Mouse (Mus musculus): ENCODE measurements around the gene Dock7. TPM values are rescaled to one million over a fixed set of nuclear protein-coding genes. Genes with fewer than 3 reads are reported as not detected.

The Dock7 gene
- 13.4 to 22.9 TPM (median 19.7 TPM) in 3 replicates for total RNA-seq (2017)

DNA sequence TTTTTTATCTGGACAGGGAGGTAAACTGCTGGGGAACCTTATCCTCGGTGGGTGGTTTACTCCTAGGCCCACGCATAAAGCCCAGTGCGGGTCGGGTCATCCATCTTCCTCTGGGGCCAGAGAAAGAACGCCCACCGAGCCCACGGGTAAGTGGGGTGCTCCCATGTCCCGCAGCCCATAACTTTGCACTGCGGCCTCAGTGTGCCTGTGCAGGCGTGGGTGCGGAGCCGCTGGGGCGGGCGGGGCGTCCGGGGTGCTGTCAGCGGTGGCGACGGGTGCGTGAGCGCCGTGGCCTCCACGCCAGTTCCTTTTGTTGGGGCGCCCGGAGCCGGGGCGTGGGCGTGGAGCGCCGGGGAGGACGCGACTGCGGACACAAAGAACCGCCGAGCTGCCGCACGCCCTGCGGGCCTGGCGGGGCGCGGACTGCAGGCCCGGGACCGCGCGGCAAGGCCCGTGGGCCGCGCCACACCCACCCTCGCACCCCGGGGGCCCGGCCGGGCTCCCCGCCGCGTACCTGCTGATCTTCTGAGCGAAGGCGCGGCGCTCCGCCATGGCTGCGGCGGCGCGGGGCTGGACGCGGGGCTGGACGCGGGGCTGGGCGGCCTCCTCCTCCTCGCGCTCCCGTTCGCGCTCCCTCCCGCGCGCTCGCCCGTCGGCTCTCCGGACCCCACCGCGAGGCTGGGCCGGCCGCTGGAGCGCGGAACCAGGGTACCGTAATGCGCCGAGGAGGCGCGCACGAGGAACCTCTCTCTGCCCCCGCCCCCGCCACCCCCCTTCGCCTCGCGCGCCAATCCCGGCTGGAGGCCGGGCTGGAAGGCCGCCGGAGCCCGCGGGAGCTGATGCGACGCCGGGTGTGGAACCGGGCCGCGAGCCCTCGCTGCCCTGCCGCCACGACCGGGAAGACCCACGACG, at the start of gene Dock7:
Dock7 (minus strand) TSS at position 705 of the 912 bp plus-strand sequence.
- ATAC-seq (replicated peaks; ENCODE audit: insufficient number of reproducible peaks, low FRiP score, low TSS enrichment, poor library complexity, severe bottlenecking) = peak; percentile 56

DNA sequence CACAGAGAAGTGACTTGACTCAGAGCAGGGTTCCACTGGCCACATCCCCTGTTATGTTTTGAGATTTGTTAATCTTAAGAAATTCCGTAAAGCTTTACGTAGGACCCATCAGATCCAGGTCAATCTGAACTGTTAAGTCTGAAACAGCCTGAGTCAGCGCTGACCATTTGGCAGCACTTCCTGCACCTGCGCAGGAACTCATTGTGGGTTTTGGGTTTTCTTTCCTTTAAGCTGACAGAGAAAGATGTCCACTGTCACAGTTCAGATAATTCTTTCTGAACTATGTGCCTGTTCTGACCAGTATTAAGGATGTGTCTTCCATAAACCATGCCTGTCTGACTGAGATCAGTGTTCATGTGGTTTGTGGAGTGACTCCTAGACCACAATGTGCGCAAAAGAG, 48.2 kb upstream of the Dock7 start:
- ATAC-seq (replicated peaks; ENCODE audit: insufficient number of reproducible peaks, low FRiP score, low TSS enrichment, poor library complexity, severe bottlenecking) = no peak

DNA sequence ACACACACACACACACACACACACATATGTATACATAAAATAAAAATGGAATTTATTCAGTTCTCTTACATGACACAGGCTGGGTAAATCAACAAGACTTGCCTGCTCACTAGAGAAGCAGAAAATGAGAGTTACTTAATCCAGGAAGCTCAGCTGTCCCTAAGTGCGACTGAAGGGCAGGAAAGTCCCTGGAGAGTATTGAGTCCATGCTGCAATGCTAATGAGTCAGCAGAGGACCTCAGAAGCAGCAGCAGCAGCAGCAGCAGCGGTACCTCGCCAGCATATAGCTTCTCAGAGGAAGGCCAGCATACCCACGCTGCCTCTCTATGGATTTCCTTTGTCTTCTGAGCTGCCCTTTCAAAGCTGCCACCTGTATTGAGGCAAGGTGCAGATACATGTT, 42.8 kb upstream of the Dock7 start:
- ATAC-seq (replicated peaks; ENCODE audit: insufficient number of reproducible peaks, low FRiP score, low TSS enrichment, poor library complexity, severe bottlenecking) = peak; percentile 82

DNA sequence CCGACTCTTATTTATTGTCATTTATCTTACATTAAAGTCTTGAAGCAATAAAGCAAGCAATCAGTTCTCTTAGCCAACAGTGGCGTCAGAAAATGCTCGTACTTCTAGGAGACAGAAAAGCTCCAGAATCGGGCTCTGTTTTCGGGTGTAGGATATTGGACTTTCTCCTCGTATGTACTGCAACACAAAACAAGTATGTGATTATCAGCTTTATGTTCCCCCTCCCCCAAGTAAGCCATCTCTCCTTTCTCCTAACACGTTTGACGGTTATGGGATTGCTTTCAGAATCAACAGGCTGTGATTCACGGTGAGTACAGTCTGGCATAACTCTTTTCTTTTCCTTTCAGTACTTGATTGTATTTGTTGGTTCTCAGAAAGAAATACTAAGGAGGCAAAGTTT, 42.3 kb upstream of the Dock7 start:
- no peak for ATAC-seq (replicated peaks; ENCODE audit: insufficient number of reproducible peaks, low FRiP score, low TSS enrichment, poor library complexity, severe bottlenecking)

DNA sequence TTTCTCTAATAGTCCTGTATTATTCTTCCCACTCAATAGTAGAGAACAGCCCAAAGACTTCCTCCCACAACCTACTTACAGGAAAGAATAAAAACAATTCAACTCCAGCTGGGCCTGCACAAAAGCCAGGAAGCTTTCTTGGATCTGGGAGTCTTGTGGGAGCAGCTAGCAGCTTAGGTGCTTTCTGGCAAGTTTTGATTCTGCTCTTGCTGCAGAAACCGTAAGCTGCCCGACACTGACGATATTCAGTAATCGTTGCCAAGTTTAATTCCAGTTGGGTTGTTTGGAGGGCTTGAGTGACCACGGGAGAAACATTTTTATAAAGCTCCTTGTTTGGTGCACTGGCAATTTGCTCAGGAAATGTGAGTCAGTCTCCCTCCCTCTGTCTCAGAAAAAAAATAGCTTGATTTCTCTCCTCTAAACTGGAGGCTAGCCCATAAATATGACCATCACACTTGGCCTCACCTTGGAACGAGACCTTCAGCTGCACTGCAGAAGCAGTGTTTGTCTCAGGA, 40.8 kb upstream of the Dock7 start:
- ATAC-seq (replicated peaks; ENCODE audit: insufficient number of reproducible peaks, low FRiP score, low TSS enrichment, poor library complexity, severe bottlenecking) = no peak

DNA sequence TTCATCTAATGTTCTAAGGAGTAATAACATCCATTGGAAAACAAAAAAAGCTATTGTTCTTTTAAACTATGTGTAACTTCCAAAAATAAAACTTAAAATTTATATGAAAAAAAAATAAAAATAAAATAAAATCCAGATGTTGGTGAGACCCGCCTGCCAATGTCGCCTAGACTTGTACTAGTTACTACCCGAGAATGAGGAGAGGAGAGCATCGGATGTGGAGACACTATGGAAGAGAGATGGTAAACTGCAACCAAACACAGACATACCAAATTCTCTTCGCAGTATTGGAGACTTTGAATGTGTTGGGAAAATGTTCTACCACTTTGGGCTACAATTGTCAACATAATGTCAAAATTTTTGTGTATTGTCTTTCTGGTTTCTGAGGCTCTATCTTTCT, 40.2 kb upstream of the Dock7 start:
- ATAC-seq (replicated peaks; ENCODE audit: insufficient number of reproducible peaks, low FRiP score, low TSS enrichment, poor library complexity, severe bottlenecking) = no peak

DNA sequence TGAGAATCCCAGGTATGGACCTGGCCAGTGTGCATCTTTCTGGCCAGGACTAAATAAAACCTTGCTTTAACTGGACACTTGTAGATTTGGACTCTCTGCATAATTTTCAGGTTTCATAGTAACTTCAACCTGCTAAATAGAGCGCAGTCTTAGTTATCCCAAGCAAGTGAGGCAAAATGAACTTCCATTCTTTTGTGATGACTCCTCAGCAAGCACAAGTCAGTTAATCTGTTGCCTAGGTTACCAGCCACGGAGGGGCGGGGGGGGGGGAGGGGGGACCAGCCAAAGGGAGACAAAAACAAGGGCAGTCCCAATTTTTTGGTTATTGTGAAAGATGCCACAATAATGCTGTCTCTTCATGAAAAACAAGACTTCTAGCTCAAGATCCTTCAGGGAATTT, 39.7 kb upstream of the Dock7 start:
- no peak for ATAC-seq (replicated peaks; ENCODE audit: insufficient number of reproducible peaks, low FRiP score, low TSS enrichment, poor library complexity, severe bottlenecking)

DNA sequence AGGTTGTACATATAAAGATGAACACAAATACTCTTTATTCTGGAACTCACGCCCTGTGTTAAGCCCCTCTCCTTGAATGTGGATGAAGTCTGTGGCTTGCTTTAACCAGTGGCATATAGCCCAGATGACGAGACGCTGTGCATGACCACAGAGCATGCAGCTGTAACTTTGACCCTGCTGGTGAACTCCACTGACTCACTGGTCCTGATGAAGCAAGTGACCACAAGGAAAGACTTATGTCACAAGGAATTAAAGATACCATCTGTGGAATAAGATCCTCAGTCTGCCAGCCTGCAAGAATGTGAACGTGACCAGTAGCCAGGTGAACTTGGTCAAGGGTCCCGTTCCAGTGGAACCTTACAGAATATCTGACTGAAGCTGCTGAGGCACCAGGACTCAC, 37.8 kb upstream of the Dock7 start:
- no peak for ATAC-seq (replicated peaks; ENCODE audit: insufficient number of reproducible peaks, low FRiP score, low TSS enrichment, poor library complexity, severe bottlenecking)

DNA sequence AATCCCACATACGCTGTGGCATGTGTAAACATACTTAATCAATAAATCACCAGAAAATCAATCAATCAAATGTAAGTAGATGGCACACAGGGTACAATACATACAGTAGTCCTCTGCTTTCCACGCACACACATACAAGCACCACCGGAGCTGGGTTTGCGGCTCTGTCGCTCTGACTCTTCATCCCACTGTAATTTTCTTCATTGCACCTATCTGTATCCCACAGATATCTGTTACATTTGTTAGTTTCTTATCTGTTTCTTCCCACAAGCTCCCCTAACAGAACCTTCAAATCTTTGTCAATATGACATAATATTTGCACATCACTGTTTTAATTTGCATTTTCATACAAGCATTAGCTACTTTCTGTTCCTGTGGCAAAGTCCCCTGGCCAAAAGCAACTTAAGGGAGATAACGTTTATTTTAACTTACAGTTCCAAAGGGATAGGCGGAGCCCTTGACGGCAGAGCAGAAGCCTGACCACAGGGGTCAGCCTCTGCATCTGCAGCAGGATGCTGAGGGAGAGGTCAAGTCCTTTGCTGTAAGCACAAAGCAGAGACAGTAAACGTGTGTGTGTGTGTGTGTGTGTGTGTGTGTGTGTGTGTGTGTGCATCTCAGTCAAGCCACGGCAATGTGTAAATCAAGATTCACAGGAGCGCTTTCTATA, 36.1 kb upstream of the Dock7 start:
- no peak for ATAC-seq (replicated peaks; ENCODE audit: insufficient number of reproducible peaks, low FRiP score, low TSS enrichment, poor library complexity, severe bottlenecking)

DNA sequence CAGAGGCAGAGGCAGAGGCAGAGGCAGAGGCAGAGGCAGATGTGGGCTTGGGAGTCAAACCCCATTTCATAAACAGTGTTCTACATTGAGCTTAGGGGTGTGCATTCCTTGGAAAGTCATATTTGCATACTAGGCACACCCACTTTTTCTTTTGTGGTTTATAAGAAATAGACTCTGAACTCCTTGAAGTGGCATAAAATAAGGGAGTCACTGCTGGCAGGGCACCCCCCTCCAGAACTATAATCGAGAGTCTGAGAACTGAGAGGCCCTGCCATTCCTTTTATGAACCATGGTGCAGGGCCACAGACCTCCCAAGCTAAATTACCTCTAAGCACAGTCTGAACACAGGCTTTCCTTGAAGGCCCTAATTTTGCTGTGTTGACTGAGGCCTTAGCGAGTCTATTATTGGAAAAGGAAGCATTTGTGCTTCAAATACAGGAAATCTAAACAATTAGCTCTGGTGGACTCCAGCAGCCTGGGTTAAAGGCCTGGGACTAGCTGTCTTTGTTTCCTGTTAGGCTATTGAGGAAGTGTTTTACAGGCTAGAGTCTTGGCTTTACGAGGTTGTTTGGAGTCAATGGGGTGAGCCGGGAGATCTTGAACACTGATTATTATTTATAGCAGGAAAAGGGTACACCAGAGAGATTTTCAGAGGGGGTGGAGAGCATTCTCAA, 31.3 kb upstream of the Dock7 start:
- ATAC-seq (replicated peaks; ENCODE audit: insufficient number of reproducible peaks, low FRiP score, low TSS enrichment, poor library complexity, severe bottlenecking) = no peak

DNA sequence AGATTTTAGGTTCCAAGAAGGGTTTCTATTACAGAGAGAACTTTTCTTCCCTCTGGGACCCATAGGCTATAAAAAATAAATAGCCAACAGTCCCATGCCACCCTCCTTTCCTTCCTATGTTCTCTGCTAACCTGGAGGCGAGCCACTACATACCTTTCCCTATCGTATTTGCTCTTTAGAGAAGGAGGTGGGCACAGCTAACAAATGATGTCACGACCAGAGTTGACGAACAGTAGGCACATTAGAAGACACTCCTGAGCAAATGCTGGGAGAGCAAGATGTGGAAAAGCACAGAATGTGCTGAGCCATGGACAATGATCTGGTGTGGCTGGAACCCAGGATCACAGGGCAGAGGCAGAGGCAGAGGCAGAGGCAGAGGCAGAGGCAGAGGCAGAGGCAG, 30.7 kb upstream of the Dock7 start:
- no peak for ATAC-seq (replicated peaks; ENCODE audit: insufficient number of reproducible peaks, low FRiP score, low TSS enrichment, poor library complexity, severe bottlenecking)

DNA sequence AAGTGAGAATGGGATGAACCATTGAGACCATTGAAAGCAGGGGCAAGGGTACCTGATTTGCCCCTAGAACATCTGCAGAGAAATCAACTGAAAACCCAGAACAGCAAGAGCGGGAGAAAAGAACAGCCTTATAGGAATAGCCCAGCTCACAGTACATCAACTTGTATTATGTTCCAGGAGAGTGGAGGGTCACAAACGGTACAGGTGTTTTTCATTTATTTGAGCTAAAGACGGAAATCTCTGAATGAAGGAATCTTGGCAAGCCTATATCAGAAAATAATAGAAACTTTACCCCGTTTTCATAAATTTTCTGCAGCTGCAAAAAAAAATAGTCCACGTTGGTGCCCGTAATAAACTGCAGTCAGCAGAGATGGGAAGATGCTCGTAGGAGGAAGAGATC, 22.6 kb upstream of the Dock7 start:
- ATAC-seq (replicated peaks; ENCODE audit: insufficient number of reproducible peaks, low FRiP score, low TSS enrichment, poor library complexity, severe bottlenecking) = no peak

DNA sequence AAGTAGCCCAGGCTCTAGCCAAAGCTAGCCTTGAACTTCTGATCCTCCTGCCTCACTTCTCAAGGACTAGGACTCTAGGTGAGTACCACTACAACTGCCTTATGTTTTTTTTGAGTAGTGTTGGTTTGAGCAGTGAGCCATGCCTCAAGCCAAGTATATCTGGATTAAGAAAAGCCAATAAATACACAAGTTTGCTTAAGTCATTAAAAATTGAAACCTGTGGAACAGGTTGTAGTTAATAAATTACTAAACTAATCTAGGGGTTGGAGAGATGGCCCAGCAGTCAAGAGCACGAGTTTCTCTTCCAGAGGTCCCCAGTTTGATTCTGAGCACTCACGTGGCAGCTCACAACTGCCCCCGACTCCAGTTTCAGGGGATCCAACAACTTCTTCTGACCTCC, 20.9 kb upstream of the Dock7 start:
- ATAC-seq (replicated peaks; ENCODE audit: insufficient number of reproducible peaks, low FRiP score, low TSS enrichment, poor library complexity, severe bottlenecking) = no peak

DNA sequence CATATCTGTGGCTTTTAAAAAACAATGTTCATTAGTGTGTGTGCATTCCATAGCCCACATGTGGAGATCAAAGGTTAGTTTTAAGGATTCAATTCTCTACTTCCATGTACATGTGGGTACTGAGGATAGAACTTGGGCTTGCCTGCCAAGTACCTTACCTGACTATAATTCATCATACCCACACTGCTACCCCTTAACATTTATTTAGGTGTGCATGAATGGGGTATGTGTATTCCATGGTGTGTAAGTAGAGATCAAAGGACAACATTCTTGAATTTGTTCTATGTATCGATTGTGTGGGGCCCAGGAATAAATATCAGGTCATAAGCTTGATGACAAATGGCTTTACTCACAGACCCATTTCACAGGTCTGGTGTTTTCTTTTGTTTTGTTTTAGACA, 20.5 kb upstream of the Dock7 start:
- no peak for ATAC-seq (replicated peaks; ENCODE audit: insufficient number of reproducible peaks, low FRiP score, low TSS enrichment, poor library complexity, severe bottlenecking)

DNA sequence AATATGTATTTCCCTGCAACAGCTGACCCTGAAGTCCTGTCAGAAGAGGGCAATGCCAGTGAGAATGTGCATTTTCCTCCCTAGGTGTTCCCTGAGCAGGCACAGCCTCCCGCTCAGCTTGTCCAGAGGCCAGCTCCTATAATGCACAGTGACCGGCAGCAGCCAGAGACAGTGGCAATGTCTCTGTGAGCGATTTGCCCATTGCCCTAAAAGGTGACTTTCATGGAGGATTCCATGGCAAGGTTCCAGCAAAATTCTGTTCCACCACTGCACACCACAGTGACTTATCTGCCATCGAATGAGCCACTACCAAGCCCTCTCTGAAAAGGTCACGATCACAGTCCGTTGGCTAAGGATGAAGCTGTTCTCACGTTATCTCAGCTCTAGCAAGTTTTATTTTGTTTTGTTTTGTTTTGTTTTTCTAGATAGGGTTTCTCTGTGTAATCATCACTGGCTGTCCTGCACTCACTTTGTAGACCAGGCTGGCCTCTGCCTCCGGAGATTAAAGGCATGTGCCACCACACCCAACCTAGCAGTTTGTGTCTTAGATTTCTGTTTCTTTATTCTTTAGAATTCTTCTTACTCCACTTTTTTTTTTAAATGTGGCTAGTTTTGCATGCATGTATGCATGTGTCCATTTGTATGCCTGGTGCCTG, 17.4 kb upstream of the Dock7 start:
- no peak for ATAC-seq (replicated peaks; ENCODE audit: insufficient number of reproducible peaks, low FRiP score, low TSS enrichment, poor library complexity, severe bottlenecking)

DNA sequence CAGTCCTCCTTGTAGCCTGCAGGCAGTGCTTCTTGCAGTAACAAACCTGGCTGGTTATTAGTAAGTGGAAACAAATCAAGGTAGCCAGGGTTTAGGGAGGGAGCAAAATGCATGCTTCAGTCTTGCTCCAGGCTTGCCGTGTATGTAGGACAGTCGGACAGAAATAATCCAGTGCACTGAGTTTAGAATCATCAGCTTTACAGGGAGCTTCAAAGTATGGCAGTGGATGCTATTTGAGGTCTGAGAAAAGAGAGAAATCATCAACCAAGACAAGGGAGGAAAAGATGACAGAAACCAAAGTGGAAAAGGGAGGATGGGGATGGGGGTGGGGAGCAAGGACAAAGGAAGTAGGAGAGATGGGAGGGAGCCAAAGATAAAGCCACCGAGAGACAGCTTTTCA, 13.8 kb upstream of the Dock7 start:
- ATAC-seq (replicated peaks; ENCODE audit: insufficient number of reproducible peaks, low FRiP score, low TSS enrichment, poor library complexity, severe bottlenecking) = no peak

DNA sequence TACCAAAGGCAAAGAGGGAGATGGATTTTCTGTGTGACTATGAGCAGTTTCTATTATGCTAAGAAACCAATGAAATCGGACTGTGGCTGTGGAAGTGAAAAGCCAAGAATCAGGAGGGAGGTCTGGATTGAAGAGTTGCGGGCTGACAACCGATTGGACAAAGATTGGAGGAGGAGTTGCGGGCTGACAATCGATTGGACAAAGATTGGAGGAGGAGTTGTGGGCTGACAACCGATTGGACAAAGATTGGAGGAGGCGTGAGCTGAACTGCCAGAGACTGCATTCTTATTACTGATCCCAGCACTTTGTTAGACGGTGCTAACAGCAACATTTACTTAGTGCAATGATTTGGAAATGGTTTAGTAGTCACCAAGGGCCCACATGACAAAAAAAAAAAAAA, 12.6 kb upstream of the Dock7 start:
- no peak for ATAC-seq (replicated peaks; ENCODE audit: insufficient number of reproducible peaks, low FRiP score, low TSS enrichment, poor library complexity, severe bottlenecking)

DNA sequence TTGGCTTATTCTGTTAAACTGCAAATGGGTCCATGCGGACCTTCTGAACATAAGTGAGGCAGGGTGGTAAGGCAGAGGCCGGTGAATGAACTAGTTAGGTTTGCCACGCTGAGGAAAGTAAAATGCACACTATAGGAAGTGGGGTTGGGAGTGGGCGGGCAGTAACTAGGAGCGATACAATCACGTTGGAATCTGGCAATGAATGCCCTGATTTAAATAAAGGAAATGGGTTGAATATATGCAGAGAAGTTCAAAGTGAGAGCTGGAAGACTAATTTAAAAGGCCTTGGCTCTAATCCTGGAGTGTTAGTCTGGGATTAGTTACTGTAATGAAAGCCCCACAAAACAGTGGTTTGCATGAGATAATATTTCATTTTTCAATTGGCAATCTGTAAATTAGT, 12.0 kb upstream of the Dock7 start:
- no peak for ATAC-seq (replicated peaks; ENCODE audit: insufficient number of reproducible peaks, low FRiP score, low TSS enrichment, poor library complexity, severe bottlenecking)

DNA sequence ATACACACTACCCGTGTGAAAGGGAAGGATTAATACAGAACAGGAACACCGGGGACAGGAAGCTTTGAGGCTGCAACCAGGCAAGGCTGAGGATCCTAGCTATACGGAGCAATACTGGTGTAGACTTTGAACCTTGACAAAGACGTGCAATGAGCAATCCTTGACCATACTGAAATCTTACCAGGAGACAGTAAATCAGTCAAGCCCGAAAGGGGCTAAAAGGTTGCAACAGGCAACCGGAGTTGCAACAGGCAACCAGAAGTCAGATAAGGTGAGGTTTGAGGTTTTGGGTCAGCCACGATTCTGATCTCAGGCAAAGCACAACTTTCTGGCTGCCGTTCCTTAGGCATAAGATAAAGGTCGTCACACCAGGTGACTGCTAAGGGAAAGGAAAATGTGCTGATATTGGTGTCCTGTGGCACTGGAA, 10.5 kb upstream of the Dock7 start:
- no peak for ATAC-seq (replicated peaks; ENCODE audit: insufficient number of reproducible peaks, low FRiP score, low TSS enrichment, poor library complexity, severe bottlenecking)

Measured in monocyte, adult 5-6 weeks (primary cell).